Mouse (Mus musculus): ENCODE measurements around the gene Rbm8a. TPM values are rescaled to one million over a fixed set of nuclear protein-coding genes. Genes with fewer than 3 reads are reported as not detected.
A peak's percentile ranks its signal among the peaks of the same experiment; 100 is the strongest.

The Rbm8a gene
- polyA plus RNA-seq, 1 experiment: 108 TPM

DNA sequence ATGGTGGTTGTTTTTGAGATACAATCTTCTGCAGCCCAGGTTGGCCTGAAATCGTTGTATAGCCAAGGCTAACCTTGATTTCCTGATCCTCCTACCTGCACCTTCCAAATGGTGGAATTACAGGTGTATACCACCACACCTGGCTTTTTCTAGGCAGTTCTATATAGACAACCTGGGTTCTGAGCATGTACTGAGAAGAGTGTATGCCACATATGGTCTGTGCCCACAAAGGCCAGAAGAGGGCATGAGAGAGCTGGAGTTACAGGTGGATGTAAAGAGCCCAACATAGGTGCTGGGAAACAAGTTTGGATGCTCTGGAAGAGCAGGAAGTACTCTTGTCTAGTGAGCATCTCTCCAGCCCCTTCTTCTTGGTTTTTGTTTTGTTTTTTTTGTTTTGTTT is 37.6 kb downstream of the Rbm8a start:
- TF ChIP-seq POLR2A (IDR thresholded peaks at IDR 0.05; ENCODE audit: low read depth, low read length) (no peak), CTCF (IDR thresholded peaks at IDR 0.05; ENCODE audit: borderline replicate concordance, insufficient read depth, low read length) (peak; percentile 31; the same call in 1 of the 2 replicates)

GRCm38 (mm10) chr3:96668424-96669067 is 38.8 kb downstream of the Rbm8a start:
- H3K27ac ChIP-seq (ENCODE audit: insufficient read depth, low read length): no peak overlapping the region
- H3K4me3 ChIP-seq (ENCODE audit: insufficient read depth, low read length): no peak overlapping the region
- no peak for TF ChIP-seq POLR2A (IDR thresholded peaks at IDR 0.05; ENCODE audit: low read depth, low read length)
- TF ChIP-seq CTCF (IDR thresholded peaks at IDR 0.05; ENCODE audit: borderline replicate concordance, insufficient read depth, low read length): no peak
- peaks cover 9% of the 10 kb centered on the region for H3K4me1 ChIP-seq (ENCODE audit: control insufficient read depth, insufficient read depth, low read length)

More for the DNA sequence above, 37.6 kb downstream of the Rbm8a start:
- peaks cover 12% of the 10 kb centered on the region for H3K4me1 ChIP-seq (ENCODE audit: control insufficient read depth, insufficient read depth, low read length)
- H3K4me3 ChIP-seq (ENCODE audit: insufficient read depth, low read length): no peak overlapping the region
- H3K27ac ChIP-seq (ENCODE audit: insufficient read depth, low read length): no peak overlapping the region

DNA sequence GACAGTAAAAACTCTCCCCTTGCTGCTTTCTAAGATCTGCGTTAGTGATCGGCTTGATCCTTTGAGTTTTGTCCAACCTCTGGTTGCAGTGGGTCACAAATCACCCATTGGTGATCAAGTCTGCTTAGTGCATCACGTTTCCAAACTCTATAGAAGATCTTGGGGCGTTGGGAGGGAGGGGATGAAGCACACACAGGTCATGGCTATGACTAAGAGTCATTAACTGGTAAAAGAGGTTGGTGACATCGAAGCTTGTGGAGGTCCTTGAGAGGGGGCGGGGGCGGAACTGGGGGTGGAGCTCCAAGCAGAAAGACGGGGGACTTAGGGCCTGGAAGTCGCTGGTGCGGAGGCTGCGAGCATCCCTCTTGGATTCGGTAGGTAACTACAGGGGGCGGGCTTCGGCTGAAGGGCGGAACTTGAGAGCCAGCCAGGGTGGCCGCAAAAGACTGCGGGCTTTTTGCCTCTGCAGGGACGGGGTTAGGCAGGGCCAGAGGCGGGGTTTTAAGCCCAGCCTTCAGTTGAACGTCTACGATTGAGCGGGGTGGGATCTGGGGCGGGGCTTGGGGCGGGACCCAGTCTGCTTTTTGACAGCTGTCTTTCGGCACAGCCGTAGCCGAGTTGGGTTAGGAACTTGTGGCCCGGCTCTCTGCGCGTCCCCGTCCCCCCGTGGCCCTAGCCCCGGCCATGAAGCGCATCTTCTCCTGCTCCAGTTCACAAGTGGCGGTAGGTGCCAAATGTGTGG is 40.2 kb downstream of the Rbm8a start, which contains the start of gene Ankrd35:
TSS of gene Ankrd35 (plus strand) at position 405 of the 742 bp plus-strand sequence.
- peak within 1 kb of the TSS; percentile 41 for H3K4me3 ChIP-seq (ENCODE audit: insufficient read depth, low read length)
- TF ChIP-seq POLR2A (IDR thresholded peaks at IDR 0.05; ENCODE audit: low read depth, low read length) (no peak), CTCF (IDR thresholded peaks at IDR 0.05; ENCODE audit: borderline replicate concordance, insufficient read depth, low read length) (no peak)
- no peak within 1 kb of the TSS for H3K27ac ChIP-seq (ENCODE audit: insufficient read depth, low read length)
- H3K4me1 ChIP-seq (ENCODE audit: control insufficient read depth, insufficient read depth, low read length): peaks cover 10% of the 10 kb centered on the region; the same call in 1 of the 2 replicates

DNA sequence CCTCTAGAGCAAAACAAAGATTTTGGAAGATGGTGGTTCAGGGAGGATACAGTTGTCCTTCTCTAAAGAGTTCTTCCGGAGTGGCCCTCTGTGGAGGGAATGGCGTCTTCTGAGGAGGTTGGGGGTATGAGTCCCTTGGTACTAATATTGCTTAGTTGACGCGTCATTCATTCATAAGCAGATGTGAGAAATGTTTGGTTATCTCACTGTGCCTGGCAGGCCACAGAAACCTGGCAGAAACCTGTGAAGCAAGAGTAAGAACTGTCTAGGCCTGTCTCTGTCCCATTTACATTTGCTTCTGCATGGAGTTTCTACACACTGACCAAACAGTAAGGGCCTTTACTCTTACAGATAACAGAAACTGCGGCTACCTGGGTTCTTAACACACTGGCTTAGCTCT is 41.8 kb downstream of the Rbm8a start:
- H3K4me3 ChIP-seq (ENCODE audit: insufficient read depth, low read length): no peak overlapping the region
- H3K27ac ChIP-seq (ENCODE audit: insufficient read depth, low read length): no peak overlapping the region
- TF ChIP-seq POLR2A (IDR thresholded peaks at IDR 0.05; ENCODE audit: low read depth, low read length): no peak
- no peak for TF ChIP-seq CTCF (IDR thresholded peaks at IDR 0.05; ENCODE audit: borderline replicate concordance, insufficient read depth, low read length)
- H3K4me1 ChIP-seq (ENCODE audit: control insufficient read depth, insufficient read depth, low read length): peaks cover 10% of the 10 kb centered on the region; the same call in 1 of the 2 replicates

GRCm38 (mm10) chr3:96673514-96673913 is 43.8 kb downstream of the Rbm8a start:
- no peak overlapping the region for H3K27ac ChIP-seq (ENCODE audit: insufficient read depth, low read length)
- TF ChIP-seq POLR2A (IDR thresholded peaks at IDR 0.05; ENCODE audit: low read depth, low read length): no peak
- no peak for TF ChIP-seq CTCF (IDR thresholded peaks at IDR 0.05; ENCODE audit: borderline replicate concordance, insufficient read depth, low read length)
- peaks cover 10% of the 10 kb centered on the region; the same call in 1 of the 2 replicates for H3K4me1 ChIP-seq (ENCODE audit: control insufficient read depth, insufficient read depth, low read length)
- no peak overlapping the region for H3K4me3 ChIP-seq (ENCODE audit: insufficient read depth, low read length)

DNA sequence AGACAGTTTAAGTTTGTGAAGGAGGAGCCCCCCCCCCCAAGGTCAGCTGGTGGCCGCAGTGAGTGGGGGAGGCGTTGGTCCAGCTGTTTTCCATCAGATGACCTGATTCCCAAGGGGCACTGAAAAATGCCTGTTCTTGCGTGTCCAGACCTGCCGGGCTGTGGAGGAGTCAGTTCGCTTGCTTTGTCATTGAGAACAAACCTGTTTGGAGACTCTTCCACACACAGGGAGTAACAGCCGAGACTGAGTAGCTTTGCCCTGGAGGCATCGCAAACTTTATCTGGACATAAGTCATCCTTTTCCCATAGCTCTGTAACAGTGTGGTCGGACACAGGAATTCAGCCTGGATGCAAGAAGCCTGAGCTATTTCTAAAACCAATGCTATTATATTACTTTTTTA is 44.7 kb downstream of the Rbm8a start:
- Histone ChIP-seq H3K4me3 (ENCODE audit: insufficient read depth, low read length) (no peak overlapping the region), H3K4me1 (ENCODE audit: control insufficient read depth, insufficient read depth, low read length) (peaks cover 13% of the 10 kb centered on the region), H3K27ac (ENCODE audit: insufficient read depth, low read length) (peak overlapping the region; percentile 10; the same call in 1 of the 2 replicates)
- TF ChIP-seq POLR2A (IDR thresholded peaks at IDR 0.05; ENCODE audit: low read depth, low read length): no peak
- no peak for TF ChIP-seq CTCF (IDR thresholded peaks at IDR 0.05; ENCODE audit: borderline replicate concordance, insufficient read depth, low read length)

GRCm38 (mm10) chr3:96675171-96675570 is 45.4 kb downstream of the Rbm8a start:
- H3K4me3 ChIP-seq (ENCODE audit: insufficient read depth, low read length): no peak overlapping the region
- peaks cover 16% of the 10 kb centered on the region for H3K4me1 ChIP-seq (ENCODE audit: control insufficient read depth, insufficient read depth, low read length)
- no peak for TF ChIP-seq POLR2A (IDR thresholded peaks at IDR 0.05; ENCODE audit: low read depth, low read length)
- TF ChIP-seq CTCF (IDR thresholded peaks at IDR 0.05; ENCODE audit: borderline replicate concordance, insufficient read depth, low read length): no peak
- H3K27ac ChIP-seq (ENCODE audit: insufficient read depth, low read length): peak overlapping the region; percentile 15; the same call in 1 of the 2 replicates

DNA sequence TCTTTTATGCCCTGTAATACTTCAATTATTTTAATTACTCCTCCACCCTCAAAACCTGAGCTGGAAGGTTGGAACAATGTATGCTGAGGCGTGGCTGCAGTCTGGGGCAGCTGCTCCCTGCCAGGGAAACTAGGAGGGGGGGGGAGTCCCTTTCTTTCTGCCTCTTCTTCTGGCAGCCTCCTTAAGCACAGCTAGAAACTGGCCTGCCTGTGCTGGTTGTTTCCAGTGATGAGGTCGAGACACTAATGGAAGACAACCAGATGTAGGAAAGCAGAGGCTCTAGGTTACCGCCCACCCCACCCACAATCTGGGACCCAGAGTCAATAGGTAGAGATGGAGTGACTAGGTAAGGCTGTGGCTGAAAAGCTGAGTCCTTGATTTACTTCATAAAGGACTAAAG is 46.0 kb downstream of the Rbm8a start:
- no peak for TF ChIP-seq CTCF (IDR thresholded peaks at IDR 0.05; ENCODE audit: borderline replicate concordance, insufficient read depth, low read length)
- no peak for TF ChIP-seq POLR2A (IDR thresholded peaks at IDR 0.05; ENCODE audit: low read depth, low read length)
- Histone ChIP-seq H3K4me3 (ENCODE audit: insufficient read depth, low read length) (no peak overlapping the region), H3K4me1 (ENCODE audit: control insufficient read depth, insufficient read depth, low read length) (peaks cover 12% of the 10 kb centered on the region), H3K27ac (ENCODE audit: insufficient read depth, low read length) (no peak overlapping the region)

DNA sequence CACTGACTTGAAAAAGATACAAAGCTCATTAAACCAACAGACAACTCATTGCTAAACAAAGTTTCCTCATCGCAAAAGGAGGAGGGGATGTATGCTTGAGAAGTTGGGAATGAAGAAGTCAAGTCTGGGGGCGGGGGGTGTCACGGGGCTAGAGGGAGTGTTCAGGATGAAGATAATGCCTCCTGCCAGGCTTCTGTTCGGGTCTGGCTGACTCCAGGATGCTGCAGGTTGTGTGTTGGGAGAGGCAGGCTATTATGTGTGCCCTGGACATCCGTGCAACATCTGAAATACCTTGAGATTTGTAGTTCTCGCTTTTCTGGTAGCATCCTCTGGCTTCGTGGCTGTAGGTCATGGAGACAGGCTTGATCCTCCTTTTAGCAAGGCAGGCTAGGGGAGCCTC is 48.7 kb downstream of the Rbm8a start:
- TF ChIP-seq POLR2A (IDR thresholded peaks at IDR 0.05; ENCODE audit: low read depth, low read length) (no peak), CTCF (IDR thresholded peaks at IDR 0.05; ENCODE audit: borderline replicate concordance, insufficient read depth, low read length) (no peak)
- no peak overlapping the region for H3K27ac ChIP-seq (ENCODE audit: insufficient read depth, low read length)
- H3K4me3 ChIP-seq (ENCODE audit: insufficient read depth, low read length): no peak overlapping the region
- peaks cover 12% of the 10 kb centered on the region for H3K4me1 ChIP-seq (ENCODE audit: control insufficient read depth, insufficient read depth, low read length)

DNA sequence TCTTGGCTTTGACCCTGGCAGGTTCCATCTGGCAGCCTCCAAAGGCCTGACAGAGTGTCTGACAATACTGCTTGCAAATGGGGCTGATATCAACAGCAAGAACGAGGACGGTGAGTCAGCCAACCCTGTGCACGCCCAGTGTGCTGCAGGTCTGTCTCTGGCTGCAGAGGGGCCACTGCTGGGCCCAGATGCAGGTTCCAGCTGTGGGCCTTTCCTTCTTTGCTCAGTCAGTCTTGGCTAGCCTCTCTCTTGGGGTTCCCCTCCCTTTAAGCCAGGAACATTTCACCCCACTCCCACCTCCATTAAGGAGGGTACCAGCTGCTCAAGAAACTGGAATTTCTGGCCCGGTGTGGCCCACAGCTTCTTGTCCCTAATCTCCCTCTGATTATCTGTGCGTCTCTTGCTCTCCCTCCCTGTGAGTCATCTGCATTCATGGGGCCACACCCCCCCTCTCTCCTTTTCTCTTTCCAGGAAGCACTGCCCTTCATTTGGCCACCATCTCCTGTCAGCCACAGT is 49.5 kb downstream of the Rbm8a start:
- TF ChIP-seq CTCF (IDR thresholded peaks at IDR 0.05; ENCODE audit: borderline replicate concordance, insufficient read depth, low read length) (no peak), POLR2A (IDR thresholded peaks at IDR 0.05; ENCODE audit: low read depth, low read length) (no peak)
- H3K27ac ChIP-seq (ENCODE audit: insufficient read depth, low read length): no peak overlapping the region

More for the DNA sequence above, 49.5 kb downstream of the Rbm8a start:
- Histone ChIP-seq H3K4me1 (ENCODE audit: control insufficient read depth, insufficient read depth, low read length) (peaks cover 9% of the 10 kb centered on the region), H3K4me3 (ENCODE audit: insufficient read depth, low read length) (no peak overlapping the region)
